Mouse (Mus musculus): ENCODE measurements around the gene Pla1a. TPM values are rescaled to one million over a fixed set of nuclear protein-coding genes. Genes with fewer than 3 reads are reported as not detected.

Gene Pla1a
- polyA plus RNA-seq, 1 experiment: 2.3 TPM

GRCm38 (mm10) chr16:38373941-38374340 is 59.0 kb downstream of the Pla1a start:
- TF ChIP-seq CTCF (IDR thresholded peaks at IDR 0.05; ENCODE audit: extremely low read depth, insufficient read depth, low read length) (no peak), POLR2A (IDR thresholded peaks at IDR 0.05; ENCODE audit: extremely low read depth, insufficient read depth, low read length) (no peak)
- Histone ChIP-seq H3K4me1 (ENCODE audit: control insufficient read depth, insufficient read depth, low read length) (no peaks in the 10 kb centered on the region), H3K27ac (ENCODE audit: insufficient read depth, low read length) (no peak overlapping the region), H3K4me3 (ENCODE audit: insufficient read depth, low read length) (no peak overlapping the region)

GRCm38 (mm10) chr16:38373439-38373838 is 59.5 kb downstream of the Pla1a start:
- no peak overlapping the region for H3K27ac ChIP-seq (ENCODE audit: insufficient read depth, low read length)
- H3K4me3 ChIP-seq (ENCODE audit: insufficient read depth, low read length): no peak overlapping the region
- no peaks in the 10 kb centered on the region for H3K4me1 ChIP-seq (ENCODE audit: control insufficient read depth, insufficient read depth, low read length)
- TF ChIP-seq POLR2A (IDR thresholded peaks at IDR 0.05; ENCODE audit: extremely low read depth, insufficient read depth, low read length) (no peak), CTCF (IDR thresholded peaks at IDR 0.05; ENCODE audit: extremely low read depth, insufficient read depth, low read length) (no peak)

- TF ChIP-seq CTCF (IDR thresholded peaks at IDR 0.05; ENCODE audit: extremely low read depth, insufficient read depth, low read length) (no peak), POLR2A (IDR thresholded peaks at IDR 0.05; ENCODE audit: extremely low read depth, insufficient read depth, low read length) (no peak)
- no peak overlapping the region for H3K4me3 ChIP-seq (ENCODE audit: insufficient read depth, low read length)
- H3K27ac ChIP-seq (ENCODE audit: insufficient read depth, low read length): no peak overlapping the region
- no peaks in the 10 kb centered on the region for H3K4me1 ChIP-seq (ENCODE audit: control insufficient read depth, insufficient read depth, low read length)
Measured at GRCm38 (mm10) chr16:38372876-38373275, 60.1 kb downstream of the Pla1a start.

- TF ChIP-seq POLR2A (IDR thresholded peaks at IDR 0.05; ENCODE audit: extremely low read depth, insufficient read depth, low read length): no peak
- no peak for TF ChIP-seq CTCF (IDR thresholded peaks at IDR 0.05; ENCODE audit: extremely low read depth, insufficient read depth, low read length)
- Histone ChIP-seq H3K4me1 (ENCODE audit: control insufficient read depth, insufficient read depth, low read length) (no peaks in the 10 kb centered on the region), H3K27ac (ENCODE audit: insufficient read depth, low read length) (no peak overlapping the region), H3K4me3 (ENCODE audit: insufficient read depth, low read length) (no peak overlapping the region)
Measured at GRCm38 (mm10) chr16:38371705-38372296, 61.1 kb downstream of the Pla1a start.

- TF ChIP-seq CTCF (IDR thresholded peaks at IDR 0.05; ENCODE audit: extremely low read depth, insufficient read depth, low read length) (no peak), POLR2A (IDR thresholded peaks at IDR 0.05; ENCODE audit: extremely low read depth, insufficient read depth, low read length) (no peak)
- Histone ChIP-seq H3K27ac (ENCODE audit: insufficient read depth, low read length) (no peak overlapping the region), H3K4me1 (ENCODE audit: control insufficient read depth, insufficient read depth, low read length) (no peaks in the 10 kb centered on the region), H3K4me3 (ENCODE audit: insufficient read depth, low read length) (no peak overlapping the region)
Measured at GRCm38 (mm10) chr16:38370633-38371374, 62.1 kb downstream of the Pla1a start.

- Histone ChIP-seq H3K4me1 (ENCODE audit: control insufficient read depth, insufficient read depth, low read length) (peaks cover 2% of the 10 kb centered on the region; the same call in 1 of the 2 replicates), H3K27ac (ENCODE audit: insufficient read depth, low read length) (no peak overlapping the region), H3K4me3 (ENCODE audit: insufficient read depth, low read length) (no peak overlapping the region)
- TF ChIP-seq POLR2A (IDR thresholded peaks at IDR 0.05; ENCODE audit: extremely low read depth, insufficient read depth, low read length): no peak
- TF ChIP-seq CTCF (IDR thresholded peaks at IDR 0.05; ENCODE audit: extremely low read depth, insufficient read depth, low read length): no peak
Measured at GRCm38 (mm10) chr16:38369992-38370484, 62.9 kb downstream of the Pla1a start.

GRCm38 (mm10) chr16:38369431-38369830 is 63.5 kb downstream of the Pla1a start:
- TF ChIP-seq POLR2A (IDR thresholded peaks at IDR 0.05; ENCODE audit: extremely low read depth, insufficient read depth, low read length): no peak
- no peak for TF ChIP-seq CTCF (IDR thresholded peaks at IDR 0.05; ENCODE audit: extremely low read depth, insufficient read depth, low read length)

GRCm38 (mm10) chr16:38369000-38369399 is 63.9 kb downstream of the Pla1a start:
- H3K27ac ChIP-seq (ENCODE audit: insufficient read depth, low read length): no peak overlapping the region
- H3K4me3 ChIP-seq (ENCODE audit: insufficient read depth, low read length): no peak overlapping the region
- H3K4me1 ChIP-seq (ENCODE audit: control insufficient read depth, insufficient read depth, low read length): peaks cover 2% of the 10 kb centered on the region; the same call in 1 of the 2 replicates
- TF ChIP-seq CTCF (IDR thresholded peaks at IDR 0.05; ENCODE audit: extremely low read depth, insufficient read depth, low read length) (no peak), POLR2A (IDR thresholded peaks at IDR 0.05; ENCODE audit: extremely low read depth, insufficient read depth, low read length) (no peak)

More at GRCm38 (mm10) chr16:38369431-38369830, 63.5 kb downstream of the Pla1a start:
- Histone ChIP-seq H3K27ac (ENCODE audit: insufficient read depth, low read length) (no peak overlapping the region), H3K4me3 (ENCODE audit: insufficient read depth, low read length) (no peak overlapping the region), H3K4me1 (ENCODE audit: control insufficient read depth, insufficient read depth, low read length) (peaks cover 2% of the 10 kb centered on the region; the same call in 1 of the 2 replicates)

- Histone ChIP-seq H3K4me1 (ENCODE audit: control insufficient read depth, insufficient read depth, low read length) (peaks cover 2% of the 10 kb centered on the region; the same call in 1 of the 2 replicates), H3K4me3 (ENCODE audit: insufficient read depth, low read length) (no peak overlapping the region), H3K27ac (ENCODE audit: insufficient read depth, low read length) (no peak overlapping the region)
- TF ChIP-seq CTCF (IDR thresholded peaks at IDR 0.05; ENCODE audit: extremely low read depth, insufficient read depth, low read length): no peak
- TF ChIP-seq POLR2A (IDR thresholded peaks at IDR 0.05; ENCODE audit: extremely low read depth, insufficient read depth, low read length): 0 out of 2 replicates have a peak, but pooled peaks have one; percentile 7
Measured at GRCm38 (mm10) chr16:38368336-38368735, 64.6 kb downstream of the Pla1a start.

All from cortical plate, adult 2 months (tissue).